Mouse (Mus musculus): ENCODE results near the gene Bub3. TPM values are rescaled to one million over a fixed set of nuclear protein-coding genes. Genes with fewer than 3 reads are reported as not detected.
A peak's percentile ranks its signal among the peaks of the same experiment; 100 is the strongest.

Gene Bub3
- 165 and 166 TPM in 2 replicates for polyA plus RNA-seq (2015; fragmentation: Nextera tagmentation; extraction: Ambion mirVana)

GRCm38 (mm10) chr7:131559986-131560696, at the start of gene Bub3:
TSS of gene Bub3 (plus strand) at chr7:131560222.
- under 1% methylated on average over 48 of the region's 51 CpGs for WGBS
- ATAC-seq (replicated peaks): peak; percentile 95
- peak within 1 kb of the TSS; percentile 95 for H3K27ac ChIP-seq
- peaks cover 6% of the 10 kb centered on the region; the same call in 1 of the 2 replicates for H3K36me3 ChIP-seq (replicated peaks)
- H3K27me3 ChIP-seq (replicated peaks): peaks cover 39% of the 10 kb centered on the region
- H3K9ac ChIP-seq: peak within 1 kb of the TSS; percentile 84
- H3K9me3 ChIP-seq: no peaks in the 10 kb centered on the region
- H3K4me3 ChIP-seq: peak within 1 kb of the TSS; percentile 79
- H3K4me2 ChIP-seq: peak within 1 kb of the TSS; percentile 85
- H3K4me1 ChIP-seq: peaks cover 24% of the 10 kb centered on the region

DNA sequence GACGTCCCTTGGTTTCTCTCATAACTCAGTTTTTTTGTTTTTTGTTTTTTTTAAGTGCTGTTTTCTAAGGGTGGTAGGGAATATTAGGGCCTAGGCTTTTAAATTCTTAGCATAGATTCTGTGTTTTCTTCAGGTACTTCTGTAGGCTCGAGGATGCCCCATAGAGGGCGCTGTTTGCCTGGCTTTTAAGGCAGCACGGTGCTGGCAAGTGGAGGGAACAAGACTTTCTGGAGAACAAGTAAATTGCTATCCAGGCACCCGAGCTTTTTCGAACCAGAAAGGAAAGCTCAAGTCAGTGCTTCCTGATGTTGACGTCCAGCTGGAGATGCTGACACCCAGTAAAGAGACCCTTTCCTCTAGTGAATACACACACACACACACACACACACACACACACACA, 20.0 kb upstream of the Bub3 start:
- Histone ChIP-seq H3K27me3 (replicated peaks) (peaks cover 74% of the 10 kb centered on the region), H3K9me3 (no peaks in the 10 kb centered on the region), H3K36me3 (replicated peaks) (no peaks in the 10 kb centered on the region), H3K4me1 (peaks cover 16% of the 10 kb centered on the region), H3K4me2 (no peak overlapping the region), H3K9ac (no peak overlapping the region), H3K27ac (no peak overlapping the region), H3K4me3 (no peak overlapping the region)
- ATAC-seq (replicated peaks): 0 out of 2 replicates have a peak, but pooled peaks have one; percentile 45
- under 1% methylated on average over 7 of the region's 7 CpGs for WGBS

DNA sequence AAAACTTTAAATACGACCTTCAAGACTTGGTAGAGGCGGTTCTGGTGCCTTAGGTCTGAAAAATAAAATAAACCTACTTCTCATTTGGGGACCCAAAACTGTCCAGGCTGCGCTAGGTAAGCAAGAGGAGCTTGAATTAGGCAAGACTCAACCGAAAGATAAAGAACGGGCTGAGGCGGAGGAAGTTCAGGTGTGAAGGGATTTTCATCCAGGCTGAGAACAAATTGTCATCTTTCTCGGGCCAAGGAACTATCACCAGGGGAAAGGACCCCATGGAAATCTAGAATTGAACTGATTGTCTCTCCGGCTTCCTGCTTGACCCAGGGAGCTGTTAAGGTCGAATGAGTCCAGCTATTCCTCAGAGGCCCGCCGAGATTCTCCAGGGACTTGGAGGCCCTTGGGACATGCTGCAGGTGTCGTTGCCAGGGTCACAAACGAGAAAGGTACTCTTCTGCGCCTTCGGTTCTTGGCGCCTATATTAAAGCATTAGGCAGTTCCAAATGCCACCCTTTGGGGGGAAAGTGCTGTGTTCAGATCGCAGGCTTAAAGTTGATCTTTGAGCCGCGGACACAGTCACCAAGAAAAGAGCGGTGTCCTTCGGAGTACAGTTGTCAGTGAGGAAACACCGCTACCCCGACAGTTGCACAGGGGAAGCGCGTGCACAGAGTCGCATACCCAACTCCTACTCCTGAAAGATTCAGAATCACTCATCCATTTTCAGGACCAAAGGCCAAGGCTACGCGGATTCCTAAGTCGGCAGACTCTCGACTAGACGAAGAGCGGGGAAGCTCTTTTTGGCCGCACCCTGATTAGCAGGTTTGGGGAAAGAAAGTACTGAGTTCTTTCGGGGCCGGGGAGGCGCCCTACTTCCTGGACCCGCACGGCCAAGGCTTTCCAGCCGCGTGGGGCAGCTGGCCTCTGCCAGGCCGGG, 18.6 kb upstream of the Bub3 start:
- peaks cover 16% of the 10 kb centered on the region for H3K4me1 ChIP-seq
- H3K4me2 ChIP-seq: peak overlapping the region; percentile 49
- peak overlapping the region; percentile 27 for H3K4me3 ChIP-seq
- WGBS: 1% methylated on average over 41 of the region's 41 CpGs
- no peak overlapping the region for H3K9ac ChIP-seq
- no peak overlapping the region for H3K27ac ChIP-seq
- peaks cover 84% of the 10 kb centered on the region for H3K27me3 ChIP-seq (replicated peaks)
- H3K36me3 ChIP-seq (replicated peaks): no peaks in the 10 kb centered on the region
- ATAC-seq (replicated peaks): no peak
- no peaks in the 10 kb centered on the region for H3K9me3 ChIP-seq

- Histone ChIP-seq H3K36me3 (replicated peaks) (no peaks in the 10 kb centered on the region), H3K27ac (no peak within 1 kb of the TSS), H3K9ac (no peak within 1 kb of the TSS), H3K27me3 (replicated peaks) (peaks cover 89% of the 10 kb centered on the region), H3K9me3 (no peaks in the 10 kb centered on the region), H3K4me3 (peak within 1 kb of the TSS; percentile 27), H3K4me2 (peak within 1 kb of the TSS; percentile 49), H3K4me1 (peaks cover 16% of the 10 kb centered on the region)
- ATAC-seq (replicated peaks): peak; percentile 42; the same call in 1 of the 2 replicates
- under 1% methylated on average over 51 of the region's 65 CpGs for WGBS
These were observed 17.7 kb upstream of the Bub3 start, which contains the start of gene Hmx3 for GRCm38 (mm10) chr7:131542115-131542871. TSS of gene Hmx3 (plus strand) at chr7:131542867.

DNA sequence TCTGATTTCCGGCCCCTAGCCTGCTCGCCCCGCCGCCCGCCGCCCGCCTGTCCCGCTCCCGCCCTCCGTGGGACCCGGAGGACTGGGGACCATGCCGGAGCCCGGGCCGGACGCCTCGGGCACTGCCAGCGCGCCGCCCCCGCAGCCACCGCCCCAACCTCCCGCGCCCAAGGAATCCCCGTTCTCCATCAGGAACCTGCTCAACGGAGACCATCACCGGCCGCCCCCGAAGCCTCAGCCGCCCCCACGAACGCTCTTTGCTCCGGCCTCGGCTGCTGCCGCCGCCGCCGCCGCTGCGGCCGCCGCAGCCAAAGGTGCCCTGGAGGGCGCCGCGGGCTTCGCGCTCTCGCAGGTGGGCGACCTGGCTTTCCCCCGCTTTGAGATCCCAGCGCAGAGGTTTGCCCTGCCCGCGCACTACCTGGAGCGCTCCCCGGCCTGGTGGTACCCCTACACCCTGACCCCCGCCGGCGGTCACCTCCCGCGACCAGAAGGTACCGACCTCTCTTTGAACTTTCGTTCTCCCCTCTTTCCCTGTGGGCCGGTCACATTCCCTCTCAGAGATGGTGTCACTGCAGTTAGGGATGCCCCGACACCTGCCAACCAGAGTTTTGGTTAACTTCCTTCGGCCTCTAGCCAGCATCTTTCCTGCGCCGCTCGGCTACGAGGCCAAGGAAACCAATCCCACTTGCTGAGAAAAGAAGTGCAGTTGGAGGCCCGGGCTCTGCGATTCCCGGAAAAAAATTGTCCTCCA, 17.0 kb upstream of the Bub3 start:
- no peak overlapping the region for H3K9ac ChIP-seq
- H3K27me3 ChIP-seq (replicated peaks): peaks cover 89% of the 10 kb centered on the region
- no peak for ATAC-seq (replicated peaks)
- H3K4me2 ChIP-seq: peak overlapping the region; percentile 49
- H3K36me3 ChIP-seq (replicated peaks): no peaks in the 10 kb centered on the region
- H3K9me3 ChIP-seq: no peaks in the 10 kb centered on the region
- peak overlapping the region; percentile 27 for H3K4me3 ChIP-seq
- peaks cover 16% of the 10 kb centered on the region for H3K4me1 ChIP-seq
- under 1% methylated on average over 59 of the region's 71 CpGs for WGBS
- H3K27ac ChIP-seq: no peak overlapping the region

GRCm38 (mm10) chr7:131543623-131544481, 16.2 kb upstream of the Bub3 start:
- H3K4me3 ChIP-seq: peak overlapping the region; percentile 27; the same call in 1 of the 2 replicates
- peaks cover 16% of the 10 kb centered on the region for H3K4me1 ChIP-seq
- ATAC-seq (replicated peaks): no peak
- H3K27me3 ChIP-seq (replicated peaks): peaks cover 88% of the 10 kb centered on the region
- no peak overlapping the region for H3K9ac ChIP-seq
- H3K27ac ChIP-seq: no peak overlapping the region
- under 1% methylated on average over 75 of the region's 75 CpGs for WGBS
- H3K9me3 ChIP-seq: no peaks in the 10 kb centered on the region
- 0 out of 2 replicates have a peak overlapping the region, but pooled peaks have one; percentile 4 for H3K4me2 ChIP-seq
- no peaks in the 10 kb centered on the region for H3K36me3 ChIP-seq (replicated peaks)

GRCm38 (mm10) chr7:131544871-131545270, 15.2 kb upstream of the Bub3 start:
- ATAC-seq (replicated peaks): no peak
- 0% methylated on average over 5 of the region's 5 CpGs for WGBS
- H3K4me2 ChIP-seq: no peak overlapping the region

GRCm38 (mm10) chr7:131545701-131546385, 14.2 kb upstream of the Bub3 start:
- Histone ChIP-seq H3K4me2 (no peak overlapping the region), H3K9ac (no peak overlapping the region), H3K4me1 (peaks cover 16% of the 10 kb centered on the region), H3K4me3 (no peak overlapping the region), H3K27me3 (replicated peaks) (peaks cover 88% of the 10 kb centered on the region), H3K27ac (no peak overlapping the region), H3K36me3 (replicated peaks) (no peaks in the 10 kb centered on the region), H3K9me3 (no peaks in the 10 kb centered on the region)
- under 1% methylated on average over 13 of the region's 13 CpGs for WGBS
- ATAC-seq (replicated peaks): no peak

More at GRCm38 (mm10) chr7:131544871-131545270, 15.2 kb upstream of the Bub3 start:
- Histone ChIP-seq H3K27ac (no peak overlapping the region), H3K4me1 (peaks cover 16% of the 10 kb centered on the region), H3K9ac (no peak overlapping the region), H3K36me3 (replicated peaks) (no peaks in the 10 kb centered on the region), H3K27me3 (replicated peaks) (peaks cover 87% of the 10 kb centered on the region), H3K4me3 (no peak overlapping the region), H3K9me3 (no peaks in the 10 kb centered on the region)

DNA sequence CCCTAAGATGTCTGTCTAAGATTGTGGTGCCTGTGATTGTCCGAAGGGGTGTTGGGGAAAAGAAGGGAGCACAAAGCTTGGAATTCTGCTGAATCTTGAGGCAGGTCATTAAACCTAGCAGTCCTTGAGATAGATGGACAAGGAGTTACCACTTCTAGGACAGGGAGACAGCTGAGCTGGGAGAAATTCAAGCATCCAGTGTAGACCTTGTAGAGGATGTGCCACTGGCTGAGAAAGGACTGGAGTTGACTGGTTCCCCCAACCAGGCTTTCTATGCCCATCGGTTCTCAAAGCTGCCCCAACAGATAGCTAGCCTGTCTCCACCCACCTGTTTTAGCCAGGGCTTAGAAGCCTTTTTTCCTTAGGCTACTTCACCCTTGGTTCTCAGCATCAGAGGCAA, 13.6 kb upstream of the Bub3 start:
- Histone ChIP-seq H3K27me3 (replicated peaks) (peaks cover 88% of the 10 kb centered on the region), H3K36me3 (replicated peaks) (no peaks in the 10 kb centered on the region), H3K9me3 (no peaks in the 10 kb centered on the region), H3K4me3 (no peak overlapping the region), H3K27ac (no peak overlapping the region), H3K9ac (no peak overlapping the region), H3K4me2 (no peak overlapping the region), H3K4me1 (peaks cover 16% of the 10 kb centered on the region)
- ATAC-seq (replicated peaks): no peak
- 2% methylated on average over 2 of the region's 2 CpGs for WGBS

GRCm38 (mm10) chr7:131547481-131547880, 12.5 kb upstream of the Bub3 start:
- 1% methylated on average over 5 of the region's 5 CpGs for WGBS
- H3K9ac ChIP-seq: no peak overlapping the region
- H3K36me3 ChIP-seq (replicated peaks): no peaks in the 10 kb centered on the region
- no peak overlapping the region for H3K27ac ChIP-seq
- H3K9me3 ChIP-seq: no peaks in the 10 kb centered on the region
- peaks cover 87% of the 10 kb centered on the region for H3K27me3 ChIP-seq (replicated peaks)
- peaks cover 11% of the 10 kb centered on the region for H3K4me1 ChIP-seq
- no peak for ATAC-seq (replicated peaks)
- no peak overlapping the region for H3K4me3 ChIP-seq
- no peak overlapping the region for H3K4me2 ChIP-seq
